Mouse (Mus musculus) lung, embryonic 16.5 days (tissue): ENCODE data around the gene Lag3. TPM values are rescaled to one million over a fixed set of nuclear protein-coding genes. Genes with fewer than 3 reads are reported as not detected.

Source experiments
- ATAC-seq: fragments of 200-750 bp; cut with Nextera tagmentation; 2 replicates; pipeline ENCODE4 v1.8.0; 2017; ENCODE audit warnings: low read depth, mild to moderate bottlenecking, moderate library complexity
- H3K27ac ChIP-seq: fragments of 300-500 bp; sonication (generic); 2 replicates; pipeline ENCODE4 v1.5.1; 2014; ENCODE audit warnings: mild to moderate bottlenecking, control low read depth, low read length
- H3K27me3 ChIP-seq: fragments of 300-500 bp; sonication (generic); 2 replicates; pipeline ENCODE4 v1.6.1; 2014; ENCODE audit warnings: low read depth, low read length, mixed read lengths; ENCODE audit not compliant: control insufficient read depth, insufficient read depth
- H3K36me3 ChIP-seq: fragments of 300-500 bp; sonication (generic); 2 replicates; pipeline ENCODE4 v1.6.1; 2014; ENCODE audit warnings: low read length; ENCODE audit not compliant: control insufficient read depth, insufficient read depth
- H3K4me1 ChIP-seq: fragments of 300-500 bp; sonication (generic); replicated peaks from 2 replicates; pipeline ENCODE4 v1.6.1; 2014; ENCODE audit warnings: low read length, mixed read lengths; ENCODE audit not compliant: control insufficient read depth, insufficient read depth
- H3K4me2 ChIP-seq: fragments of 300-500 bp; sonication (generic); 2 replicates; pipeline ENCODE4 v1.6.1; 2014; ENCODE audit warnings: low read depth, low read length, control low read depth
- H3K4me3 ChIP-seq: fragments of 300-500 bp; sonication (generic); 2 replicates; pipeline ENCODE4 v1.5.1; 2014; ENCODE audit warnings: mild to moderate bottlenecking, low read length, control low read depth
- H3K9ac ChIP-seq: fragments of 300-500 bp; sonication (generic); 2 replicates; pipeline ENCODE4 v1.6.1; 2014; ENCODE audit warnings: low read length, control low read depth
- H3K9me3 ChIP-seq: fragments of 300-500 bp; sonication (generic); 2 replicates; pipeline ENCODE4 v1.6.1; 2016; ENCODE audit warnings: low read length; ENCODE audit not compliant: control insufficient read depth
- WGBS: fragments of 180-500 bp; shearing (Covaris S2); extraction: QIAGEN DNeasy Blood & Tissue Kit; methylation state at CpG from one replicate; pipeline ENCODE4 v1.1.7; 2014; 5-methylcytosine and 5-hydroxymethylcytosine counted together
- polyA plus RNA-seq: library from polyadenylated mRNA; unstranded; fragments of >200 nt; fragmentation: Nextera tagmentation; extraction: Ambion mirVana; gene quantifications from 2 replicates; pipeline ENCODE4 v1.2.1, GENCODE M21; 2015

Gene Lag3
- 1.2 TPM in 2 replicates for polyA plus RNA-seq

GRCm38 (mm10) chr6:124911533-124912218 is at the start of gene Lag3:
TSS of gene Lag3 (minus strand) at chr6:124911705.
- Histone ChIP-seq H3K4me2 (peak within 1 kb of the TSS; percentile 37; the same call in 1 of the 2 replicates), H3K4me3 (no peak within 1 kb of the TSS), H3K27ac (no peak within 1 kb of the TSS), H3K27me3 (peaks cover 7% of the 10 kb centered on the region; the same call in 1 of the 2 replicates), H3K9ac (peak within 1 kb of the TSS; percentile 31; the same call in 1 of the 2 replicates), H3K4me1 (peaks cover 22% of the 10 kb centered on the region), H3K9me3 (no peaks in the 10 kb centered on the region), H3K36me3 (peaks cover 22% of the 10 kb centered on the region)
- 16% methylated on average over 12 of the region's 13 CpGs for WGBS
- ATAC-seq, result peak; percentile 18; the same call in 1 of the 2 replicates

DNA sequence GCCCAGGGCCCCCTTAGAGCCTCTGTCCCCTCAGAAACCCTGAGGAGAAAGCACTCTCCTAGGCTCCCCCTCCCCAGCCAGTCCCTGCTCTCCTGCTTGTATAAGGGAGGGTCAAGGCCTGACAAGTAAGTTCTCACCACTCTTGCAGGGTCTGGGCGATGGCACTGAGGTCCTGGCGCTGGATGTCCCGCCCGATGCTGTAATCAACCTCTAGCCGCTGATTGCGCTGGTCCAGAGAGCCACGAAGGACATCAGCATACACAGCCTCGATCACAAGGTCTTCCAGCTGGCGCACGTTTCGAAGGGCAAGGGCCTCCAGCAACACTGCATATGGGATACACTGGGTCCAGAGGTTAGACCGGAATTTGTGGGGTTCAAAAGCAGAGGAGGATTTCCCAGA is 49.5 kb upstream of the Lag3 start:
- Histone ChIP-seq H3K9me3 (no peaks in the 10 kb centered on the region), H3K27me3 (no peaks in the 10 kb centered on the region), H3K4me3 (no peak overlapping the region), H3K36me3 (peaks cover 24% of the 10 kb centered on the region), H3K9ac (no peak overlapping the region), H3K4me1 (peaks cover 9% of the 10 kb centered on the region), H3K4me2 (no peak overlapping the region), H3K27ac (no peak overlapping the region)
- 90% methylated on average over 12 of the region's 12 CpGs for WGBS
- no peak for ATAC-seq

DNA sequence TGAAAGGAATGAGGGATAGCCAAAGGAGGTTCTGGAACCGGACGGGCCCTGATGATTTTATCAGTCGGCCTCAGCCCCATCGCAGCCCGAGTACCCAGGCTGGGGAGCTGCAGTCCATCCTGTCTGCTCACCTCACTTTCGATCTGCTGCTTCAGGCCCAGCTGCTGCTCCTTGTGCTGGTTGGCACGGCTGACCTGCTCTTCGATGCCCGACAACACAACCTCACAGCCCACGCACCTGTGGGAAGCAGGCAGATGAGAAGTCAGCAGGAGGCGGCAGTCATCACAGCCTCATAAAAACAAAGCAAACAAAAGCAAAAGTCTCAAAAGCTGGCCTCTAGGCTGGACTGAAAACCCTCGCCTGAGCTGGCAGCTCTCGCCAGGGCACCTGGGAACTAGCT is 48.5 kb upstream of the Lag3 start:
- no peak overlapping the region for H3K4me2 ChIP-seq
- no peaks in the 10 kb centered on the region for H3K27me3 ChIP-seq
- H3K9ac ChIP-seq, result no peak overlapping the region
- WGBS, result 89% methylated on average over 13 of the region's 13 CpGs
- H3K4me1 ChIP-seq, result peaks cover 8% of the 10 kb centered on the region
- no peak overlapping the region for H3K27ac ChIP-seq
- H3K36me3 ChIP-seq, result peaks cover 26% of the 10 kb centered on the region
- no peak for ATAC-seq
- no peaks in the 10 kb centered on the region for H3K9me3 ChIP-seq
- no peak overlapping the region for H3K4me3 ChIP-seq

GRCm38 (mm10) chr6:124958127-124958526 is 46.6 kb upstream of the Lag3 start:
- H3K9ac ChIP-seq, result no peak overlapping the region
- H3K4me3 ChIP-seq, result no peak overlapping the region
- WGBS, result 72% methylated on average over 2 of the region's 3 CpGs
- H3K27me3 ChIP-seq, result no peaks in the 10 kb centered on the region
- peaks cover 26% of the 10 kb centered on the region for H3K36me3 ChIP-seq
- no peak overlapping the region for H3K27ac ChIP-seq
- H3K9me3 ChIP-seq, result no peaks in the 10 kb centered on the region
- H3K4me1 ChIP-seq, result no peaks in the 10 kb centered on the region
- no peak overlapping the region for H3K4me2 ChIP-seq
- ATAC-seq, result no peak

DNA sequence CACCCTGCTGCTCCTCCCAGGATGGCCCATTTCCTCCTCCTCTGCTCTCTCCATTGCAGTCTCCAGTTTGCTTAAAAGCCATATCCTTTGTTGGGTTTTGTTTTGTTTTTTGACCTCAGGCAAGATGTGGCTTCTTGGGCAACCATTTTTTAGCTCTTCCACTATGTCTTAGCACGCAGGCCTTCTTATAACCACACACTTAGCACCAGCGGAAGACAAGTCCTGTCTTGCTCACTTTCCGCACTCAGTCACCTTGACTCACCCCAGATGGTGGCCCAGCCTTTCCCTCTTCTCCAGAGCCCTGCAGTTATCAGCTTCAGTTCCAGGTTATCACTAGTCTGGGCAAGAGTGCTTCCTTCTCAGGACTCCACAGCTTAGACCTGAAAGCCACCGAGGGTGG is 43.7 kb upstream of the Lag3 start:
- H3K9me3 ChIP-seq, result no peaks in the 10 kb centered on the region
- no peak overlapping the region for H3K4me2 ChIP-seq
- no peak overlapping the region for H3K9ac ChIP-seq
- 95% methylated on average over 4 of the region's 4 CpGs for WGBS
- H3K4me1 ChIP-seq, result no peaks in the 10 kb centered on the region
- peaks cover 19% of the 10 kb centered on the region for H3K36me3 ChIP-seq
- no peak overlapping the region for H3K27ac ChIP-seq
- no peak overlapping the region for H3K4me3 ChIP-seq
- H3K27me3 ChIP-seq, result no peaks in the 10 kb centered on the region
- no peak for ATAC-seq

DNA sequence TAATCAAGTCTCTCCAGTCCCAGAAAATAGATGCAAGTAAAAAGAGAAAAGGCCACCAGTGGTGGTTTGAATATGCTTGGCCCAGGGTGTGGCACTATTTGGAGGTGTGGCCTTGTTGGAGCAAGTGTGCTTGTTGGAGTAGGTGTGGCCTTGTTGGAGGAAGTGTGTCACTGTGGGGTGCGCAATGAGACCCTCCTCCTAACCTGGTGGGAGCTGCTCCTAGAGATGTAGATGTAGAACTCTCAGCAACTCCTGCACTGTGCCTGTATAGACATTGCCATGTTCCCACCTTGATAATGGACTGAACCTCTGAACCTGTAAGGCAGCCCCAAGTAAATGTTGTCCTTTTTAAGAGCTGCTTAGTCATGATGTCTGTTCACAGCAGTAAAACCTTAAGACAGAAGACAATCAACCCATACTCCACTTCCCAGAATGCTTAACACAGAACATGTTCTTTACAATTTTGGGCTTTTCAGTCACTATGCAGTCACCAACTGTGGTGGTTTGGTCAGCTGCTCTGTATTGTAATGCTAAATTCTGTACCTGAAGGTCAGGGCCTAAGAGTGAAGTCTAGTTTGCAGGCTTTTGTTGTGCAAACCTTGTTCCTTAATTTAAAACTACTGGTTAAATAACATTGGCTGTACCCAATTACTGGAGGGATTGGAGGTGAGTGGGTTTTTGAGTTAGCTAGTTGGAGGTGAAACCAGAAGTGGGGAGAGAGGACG is 42.6 kb upstream of the Lag3 start:
- no peak overlapping the region for H3K4me2 ChIP-seq
- H3K9me3 ChIP-seq, result no peaks in the 10 kb centered on the region
- 87% methylated on average over 2 of the region's 2 CpGs for WGBS
- no peak for ATAC-seq
- peaks cover 13% of the 10 kb centered on the region for H3K36me3 ChIP-seq
- H3K4me1 ChIP-seq, result no peaks in the 10 kb centered on the region
- H3K27ac ChIP-seq, result no peak overlapping the region
- H3K9ac ChIP-seq, result no peak overlapping the region
- H3K27me3 ChIP-seq, result no peaks in the 10 kb centered on the region
- H3K4me3 ChIP-seq, result no peak overlapping the region

- H3K36me3 ChIP-seq, result peaks cover 4% of the 10 kb centered on the region; the same call in 1 of the 2 replicates
- no peak overlapping the region for H3K9ac ChIP-seq
- H3K4me2 ChIP-seq, result no peak overlapping the region
- no peak overlapping the region for H3K4me3 ChIP-seq
- H3K4me1 ChIP-seq, result no peaks in the 10 kb centered on the region
- no peaks in the 10 kb centered on the region for H3K9me3 ChIP-seq
- H3K27ac ChIP-seq, result no peak overlapping the region
- WGBS, result 86% methylated on average over 3 of the region's 3 CpGs
- H3K27me3 ChIP-seq, result no peaks in the 10 kb centered on the region
- ATAC-seq, result no peak
These were observed 32.0 kb upstream of the Lag3 start for GRCm38 (mm10) chr6:124943526-124943925.

- Histone ChIP-seq H3K9ac (no peak overlapping the region), H3K9me3 (no peaks in the 10 kb centered on the region), H3K4me3 (no peak overlapping the region), H3K27ac (no peak overlapping the region), H3K4me2 (no peak overlapping the region), H3K4me1 (no peaks in the 10 kb centered on the region), H3K36me3 (peaks cover 9% of the 10 kb centered on the region; the same call in 1 of the 2 replicates), H3K27me3 (no peaks in the 10 kb centered on the region)
- 88% methylated on average over 1 of the region's 1 CpGs for WGBS
- no peak for ATAC-seq
These were observed 30.2 kb upstream of the Lag3 start for GRCm38 (mm10) chr6:124941679-124942078.

DNA sequence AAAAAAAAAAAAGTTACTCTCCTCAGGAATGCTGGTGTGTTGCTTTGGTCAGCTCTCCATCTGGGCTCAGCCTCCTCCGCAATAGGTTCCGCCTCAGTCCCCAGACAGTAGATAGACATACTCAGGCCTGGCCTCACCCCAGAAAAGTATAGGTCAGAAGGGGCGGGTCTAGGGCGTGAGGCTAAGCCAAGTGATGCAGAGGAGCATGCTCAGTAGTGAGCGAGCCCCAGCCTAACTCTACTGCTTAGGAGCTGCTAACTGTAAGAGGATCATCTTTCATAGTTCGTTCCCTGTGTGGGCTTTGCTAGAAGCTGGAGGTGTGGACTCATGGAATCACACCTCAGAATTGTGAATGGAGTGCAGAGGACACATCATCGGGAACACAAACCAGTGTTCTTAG is 27.0 kb upstream of the Lag3 start:
- no peak overlapping the region for H3K27ac ChIP-seq
- no peaks in the 10 kb centered on the region for H3K9me3 ChIP-seq
- no peak overlapping the region for H3K4me3 ChIP-seq
- H3K4me1 ChIP-seq, result no peaks in the 10 kb centered on the region
- H3K4me2 ChIP-seq, result no peak overlapping the region
- H3K9ac ChIP-seq, result no peak overlapping the region
- ATAC-seq, result no peak; the same call in 1 of the 2 replicates
- H3K27me3 ChIP-seq, result no peaks in the 10 kb centered on the region
- WGBS, result 89% methylated on average over 7 of the region's 7 CpGs
- peaks cover 35% of the 10 kb centered on the region for H3K36me3 ChIP-seq
